Comparison of ENCODE assay signal across 7 mouse cellular contexts in genomic region chr5:120811951-120812819, GRCm38 (mm10). TPM values are rescaled to one million over a fixed set of nuclear protein-coding genes. Genes with fewer than 3 reads are reported as not detected.
DNase-seq lines count a peak whose midpoint lies in the region; ATAC-seq and TF ChIP-seq lines count a peak whose summit lies in the region.

Oas1c (minus strand) TSS chr5:120812514.

- 7% methylated on average over 18 of the region's 18 CpGs for WGBS in embryonic facial prominence, embryonic 10.5 days
- WGBS in intestine, postnatal 0 days: 5% methylated on average over 18 of the region's 18 CpGs
- 6% methylated on average over 18 of the region's 18 CpGs for WGBS in midbrain, embryonic 12.5 days
- 3% methylated on average over 18 of the region's 18 CpGs for WGBS in small intestine, adult 2 months

- peak; percentile 65; the same call in 1 of the 2 replicates for TF ChIP-seq POLR2A in small intestine, adult 2 months (IDR thresholded peaks at IDR 0.05; ENCODE audit: low read depth, low read length)

- intact Hi-C loops in left cerebral cortex, postnatal 4 days (cut with DNase I): loop anchor here (10.0 kb wide), 1 partner anchor 113 kb away; no protein-coding TSS in a partner anchor

- peak within 1 kb of the TSS; percentile 62 for H3K4me2 ChIP-seq in intestine, postnatal 0 days (replicated peaks; ENCODE audit: low read depth)
- H3K4me2 ChIP-seq in midbrain, embryonic 12.5 days (replicated peaks): peak within 1 kb of the TSS; percentile 44

- H3K4me1 ChIP-seq in embryonic facial prominence, embryonic 10.5 days: peaks cover 16% of the 10 kb centered on the region
- 0 out of 2 replicates have a peak, but pooled peaks cover 4% of the 10 kb centered on the region for H3K4me1 ChIP-seq in intestine, postnatal 0 days (replicated peaks; ENCODE audit: control insufficient read depth, insufficient read depth, low read length)
- peaks cover 11% of the 10 kb centered on the region; the same call in 1 of the 2 replicates for H3K4me1 ChIP-seq in midbrain, embryonic 12.5 days
- peaks cover 3% of the 10 kb centered on the region; the same call in 1 of the 2 replicates for H3K4me1 ChIP-seq in small intestine, adult 2 months (ENCODE audit: control insufficient read depth, insufficient read depth, insufficient read length, low read length)

- ATAC-seq in intestine, postnatal 0 days: peak; percentile 90
- peak; percentile 69; the same call in 1 of the 2 replicates for ATAC-seq in midbrain, embryonic 12.5 days (ENCODE audit: low FRiP score, low read depth)

- peak within 1 kb of the TSS; percentile 47 for H3K4me3 ChIP-seq in embryonic facial prominence, embryonic 10.5 days
- peak within 1 kb of the TSS; percentile 43 for H3K4me3 ChIP-seq in intestine, postnatal 0 days (ENCODE audit: low read depth, low read length)
- peak within 1 kb of the TSS; percentile 21 for H3K4me3 ChIP-seq in midbrain, embryonic 12.5 days
- H3K4me3 ChIP-seq in small intestine, adult 2 months (ENCODE audit: low read depth, low read length): peak within 1 kb of the TSS; percentile 71

- TF ChIP-seq CTCF in intestine, postnatal 0 days (IDR thresholded peaks at IDR 0.05; ENCODE audit: low read depth): no peak
- no peak for TF ChIP-seq CTCF in small intestine, adult 2 months (IDR thresholded peaks at IDR 0.05; ENCODE audit: extremely low read depth, insufficient read length, insufficient replicate concordance, low read depth, low read length)

- H3K27me3 ChIP-seq in embryonic facial prominence, embryonic 10.5 days (replicated peaks; ENCODE audit: low read depth, poor library complexity, severe bottlenecking): no peaks in the 10 kb centered on the region
- H3K27me3 ChIP-seq in intestine, postnatal 0 days (replicated peaks; ENCODE audit: control insufficient read depth, insufficient read depth, low read length): no peaks in the 10 kb centered on the region
- no peaks in the 10 kb centered on the region for H3K27me3 ChIP-seq in midbrain, embryonic 12.5 days
- no peaks in the 10 kb centered on the region for H3K27me3 ChIP-seq in small intestine, adult 2 months (ENCODE audit: control insufficient read depth, insufficient read depth, low read length)

- no peaks in the 10 kb centered on the region for H3K9me3 ChIP-seq in embryonic facial prominence, embryonic 10.5 days
- no peaks in the 10 kb centered on the region for H3K9me3 ChIP-seq in intestine, postnatal 0 days (ENCODE audit: control insufficient read depth)
- H3K9me3 ChIP-seq in midbrain, embryonic 12.5 days: no peaks in the 10 kb centered on the region

- H3K9ac ChIP-seq in intestine, postnatal 0 days (ENCODE audit: low read depth, low read length): peak within 1 kb of the TSS; percentile 22
- H3K9ac ChIP-seq in midbrain, embryonic 12.5 days (replicated peaks): peak within 1 kb of the TSS; percentile 32; the same call in 1 of the 2 replicates

- peak; percentile 88 for DNase-seq in adrenal gland, postnatal 10 days
- DNase-seq in embryonic facial prominence, embryonic 10.5 days (ENCODE audit: low spot score): peak; percentile 83
- DNase-seq in gonadal fat pad, adult 2 months (ENCODE audit: low read depth): peak; percentile 51
- peak; percentile 65 for DNase-seq in left cerebral cortex, postnatal 4 days

- no peaks in the 10 kb centered on the region for H3K36me3 ChIP-seq in embryonic facial prominence, embryonic 10.5 days (replicated peaks)
- H3K36me3 ChIP-seq in intestine, postnatal 0 days (ENCODE audit: control insufficient read depth, insufficient read depth): no peaks in the 10 kb centered on the region
- H3K36me3 ChIP-seq in midbrain, embryonic 12.5 days: no peaks in the 10 kb centered on the region
- H3K36me3 ChIP-seq in small intestine, adult 2 months (ENCODE audit: control insufficient read depth, insufficient read depth, low read length): peaks cover 7% of the 10 kb centered on the region; the same call in 1 of the 2 replicates

- H3K27ac ChIP-seq in embryonic facial prominence, embryonic 10.5 days (replicated peaks): peak within 1 kb of the TSS; percentile 66
- peak within 1 kb of the TSS; percentile 71 for H3K27ac ChIP-seq in intestine, postnatal 0 days (ENCODE audit: low read depth, low read length)
- H3K27ac ChIP-seq in midbrain, embryonic 12.5 days (replicated peaks): no peak within 1 kb of the TSS
- H3K27ac ChIP-seq in small intestine, adult 2 months (ENCODE audit: insufficient read depth, low read depth, low read length): peak within 1 kb of the TSS; percentile 48

RNA-seq across cellular contexts. Expression of gene Oas1c, which starts in this region (rescaled TPM):
- 1 to 10 TPM; 1.0 to 1.1 TPM for total RNA-seq in adrenal gland, postnatal 10 days (2021)
- polyA plus RNA-seq in embryonic facial prominence, embryonic 10.5 days (2016; fragmentation: Nextera tagmentation; extraction: Ambion mirVana): 0.14 and 0.49 TPM in 2 replicates
- 2.7 and 4.1 TPM in 2 replicates for polyA plus RNA-seq in gonadal fat pad, adult 2 months (2012; rRNA removed)
- polyA plus RNA-seq in intestine, postnatal 0 days (2015; fragmentation: Nextera tagmentation; extraction: Ambion mirVana): 1.0 and 1.2 TPM in 2 replicates
- 1 to 10 TPM; 1.0 to 1.3 TPM for total RNA-seq in left cerebral cortex, postnatal 4 days (2021)
- 0.16 and 0.27 TPM in 2 replicates for polyA plus RNA-seq in midbrain, embryonic 12.5 days (2016; fragmentation: Nextera tagmentation; extraction: Ambion mirVana)
- 1.2 and 1.4 TPM in 2 replicates for polyA plus RNA-seq in small intestine, adult 2 months (2012; rRNA removed)

Comparison
In these comparisons a context has a peak if more than half of its experiments do, and no peak if none do; other contexts are left out.
1. Peak in DNase-seq, H3K4me3 ChIP-seq and H3K27ac ChIP-seq in embryonic facial prominence, embryonic 10.5 days; RNA of the gene not detected or under 1 TPM.
2. Peak in ATAC-seq, H3K4me3 ChIP-seq, H3K9ac ChIP-seq and H3K4me2 ChIP-seq in midbrain, embryonic 12.5 days; RNA of the gene not detected or under 1 TPM.
3. H3K4me3 ChIP-seq: peak in every context shown above with its lines; median percentile 71 in small intestine, adult 2 months; 47 in embryonic facial prominence, embryonic 10.5 days; 43 in intestine, postnatal 0 days; 21 in midbrain, embryonic 12.5 days.